Mouse (Mus musculus): Measurements from ENCODE around the gene Glcci1.

DNA sequence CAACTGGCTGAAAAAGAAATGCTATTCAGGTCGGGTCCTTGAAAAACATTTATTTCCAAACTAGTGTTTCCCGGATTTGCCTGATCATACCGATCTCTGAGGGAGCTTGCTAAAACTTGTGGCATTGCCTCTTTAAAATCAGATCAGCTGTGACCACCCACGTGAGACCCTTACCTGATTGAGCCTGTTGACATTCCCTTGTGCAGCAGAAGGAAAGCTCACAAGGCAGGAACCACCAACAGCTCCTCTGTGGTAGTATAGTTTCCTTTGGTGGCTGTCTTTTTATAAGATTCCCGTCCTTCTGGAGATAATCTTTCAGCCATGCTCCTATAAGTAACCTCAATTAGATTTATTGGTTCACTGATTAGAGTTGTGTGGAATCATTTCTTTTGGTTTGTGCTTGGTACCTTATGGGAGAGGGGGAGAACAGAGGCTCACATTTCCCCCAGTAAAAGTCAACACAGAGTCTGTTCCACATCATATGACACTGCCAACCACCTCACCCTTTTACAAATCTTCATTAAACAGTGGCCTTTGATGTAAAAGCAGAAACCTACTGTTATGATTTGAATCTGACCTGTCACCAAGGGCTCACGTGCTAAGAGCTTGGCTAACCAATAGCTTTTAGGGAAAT, 12.0 kb upstream of the Glcci1 start:
- TF ChIP-seq CTCF (IDR thresholded peaks at IDR 0.05; ENCODE audit: control insufficient read depth, insufficient read depth, insufficient replicate concordance, low read depth, low read length) (no peak), POLR2A (IDR thresholded peaks at IDR 0.05; ENCODE audit: control insufficient read depth, low read depth, low read length) (no peak)

All from testis, adult 2 months (tissue).